ENCODE assay signal across 26 mouse cellular contexts in genomic region chr6:102113629-102114028, GRCm38 (mm10).
"Had no signal": no experiment of that assay in that cellular context is flagged by ENCODE, and none has a peak within 500 bp of the region (broad histone marks: within the 10 kb centered on the region; RNA-seq: fewer than 3 reads in every experiment).

No protein-coding gene starts in this region.

- H3K9me3 ChIP-seq: embryonic facial prominence, embryonic 10.5 days; embryonic facial prominence, embryonic 12.5 days; embryonic facial prominence, embryonic 13.5 days; embryonic facial prominence, embryonic 15.5 days; forebrain, embryonic 10.5 days; forebrain, embryonic 12.5 days; forebrain, embryonic 13.5 days; forebrain, embryonic 15.5 days; heart, embryonic 10.5 days had no signal

- H3K36me3 ChIP-seq: embryonic facial prominence, embryonic 10.5 days; embryonic facial prominence, embryonic 12.5 days; embryonic facial prominence, embryonic 13.5 days; embryonic facial prominence, embryonic 15.5 days; forebrain, embryonic 10.5 days; forebrain, embryonic 12.5 days; forebrain, embryonic 15.5 days; heart, embryonic 10.5 days had no signal

- H3K27me3 ChIP-seq: embryonic facial prominence, embryonic 12.5 days; embryonic facial prominence, embryonic 13.5 days; embryonic facial prominence, embryonic 15.5 days; forebrain, embryonic 12.5 days; forebrain, embryonic 13.5 days; forebrain, embryonic 15.5 days had no signal

- H3K27ac ChIP-seq: embryonic facial prominence, embryonic 10.5 days; embryonic facial prominence, embryonic 12.5 days; embryonic facial prominence, embryonic 13.5 days; embryonic facial prominence, embryonic 15.5 days; forebrain, embryonic 10.5 days; forebrain, embryonic 12.5 days; forebrain, embryonic 13.5 days; forebrain, embryonic 15.5 days; gastrocnemius, adult 2 months; heart, adult 2 months; heart, embryonic 10.5 days had no signal

- H3K4me3 ChIP-seq: embryonic facial prominence, embryonic 10.5 days; embryonic facial prominence, embryonic 12.5 days; embryonic facial prominence, embryonic 13.5 days; embryonic facial prominence, embryonic 15.5 days; erythroblast, embryonic 14.5 days; forebrain, embryonic 10.5 days; forebrain, embryonic 12.5 days; forebrain, embryonic 13.5 days; forebrain, embryonic 15.5 days; gastrocnemius, adult 2 months; heart, adult 2 months; heart, embryonic 10.5 days had no signal

- ATAC-seq: forebrain, embryonic 13.5 days; forebrain, embryonic 14.5 days; forebrain, embryonic 15.5 days; forebrain, embryonic 16.5 days; forebrain, postnatal 0 days had no signal

- H3K9ac ChIP-seq: embryonic facial prominence, embryonic 12.5 days; embryonic facial prominence, embryonic 13.5 days; embryonic facial prominence, embryonic 15.5 days; forebrain, embryonic 12.5 days; forebrain, embryonic 13.5 days; forebrain, embryonic 15.5 days; forebrain, postnatal 0 days had no signal

- H3K4me1 ChIP-seq: embryonic facial prominence, embryonic 10.5 days; embryonic facial prominence, embryonic 12.5 days; embryonic facial prominence, embryonic 13.5 days; embryonic facial prominence, embryonic 15.5 days; forebrain, embryonic 10.5 days; forebrain, embryonic 12.5 days; forebrain, embryonic 13.5 days; forebrain, embryonic 15.5 days; heart, embryonic 10.5 days had no signal

- DNase-seq: cerebellum, adult 9-11 months; cerebellum, postnatal 10 days; cerebellum, postnatal 14 days; cerebellum, postnatal 25 days; cerebellum, postnatal 36 days; embryo, embryonic 11 days; forebrain, postnatal 0 days; gastrocnemius, adult 2 months; gastrocnemius, postnatal 14 days; gastrocnemius, postnatal 25 days; gastrocnemius, postnatal 36 days; heart, adult 11 months; heart, adult 18-20 months; heart, adult 2 months had no signal

- H3K4me2 ChIP-seq: embryonic facial prominence, embryonic 12.5 days; embryonic facial prominence, embryonic 13.5 days; embryonic facial prominence, embryonic 15.5 days; forebrain, embryonic 12.5 days; forebrain, embryonic 13.5 days; forebrain, embryonic 15.5 days had no signal
